35 mouse cellular contexts compared by ENCODE assay signal in genomic region chr12:114597672-114598071, GRCm38 (mm10).
DNase-seq lines count a peak whose midpoint lies in the region; ATAC-seq and TF ChIP-seq lines count a peak whose summit lies in the region.
"Had no signal": no experiment of that assay in that cellular context is flagged by ENCODE, and none has a peak within 500 bp of the region (broad histone marks: within the 10 kb centered on the region; RNA-seq: fewer than 3 reads in every experiment).

No protein-coding gene starts in this region.

- H3K9ac ChIP-seq in midbrain, postnatal 0 days (replicated peaks; ENCODE audit: low read length, poor library complexity, severe bottlenecking) = no peak overlapping the region
- H3K9ac ChIP-seq: embryonic facial prominence, embryonic 12.5 days; heart, embryonic 13.5 days; hindbrain, embryonic 12.5 days; intestine, embryonic 15.5 days; liver, embryonic 13.5 days; midbrain, embryonic 15.5 days had no signal

- peak; percentile 28 for ATAC-seq in activated CD4-positive, CD25-positive, alpha-beta regulatory T cell, adult 4 months
- peak; percentile 44 for ATAC-seq in megakaryocyte progenitor cell, adult 5-6 weeks (replicated peaks; ENCODE audit: poor library complexity)
- no peak for ATAC-seq in midbrain, postnatal 0 days (ENCODE audit: low FRiP score)
- ATAC-seq: forebrain, embryonic 14.5 days; hindbrain, postnatal 0 days; intestine, embryonic 15.5 days; lung, postnatal 0 days; midbrain, embryonic 15.5 days had no signal

- H3K9me3 ChIP-seq in midbrain, postnatal 0 days (ENCODE audit: low read length) = peaks cover 23% of the 10 kb centered on the region; the same call in 1 of the 2 replicates
- H3K9me3 ChIP-seq: intestine, embryonic 15.5 days had no signal

- H3K27ac ChIP-seq in midbrain, postnatal 0 days (ENCODE audit: low read depth, low read length) = no peak overlapping the region
- H3K27ac ChIP-seq: embryonic facial prominence, embryonic 12.5 days; heart, adult 2 months; heart, embryonic 13.5 days; hindbrain, embryonic 12.5 days; hindbrain, postnatal 0 days; intestine, embryonic 15.5 days; kidney, postnatal 0 days; left cerebral cortex, adult 2 months; liver, embryonic 13.5 days; midbrain, embryonic 10.5 days; midbrain, embryonic 15.5 days had no signal

- no peaks in the 10 kb centered on the region for H3K4me1 ChIP-seq in midbrain, postnatal 0 days (ENCODE audit: insufficient read depth, low read length)
- H3K4me1 ChIP-seq: embryonic facial prominence, embryonic 12.5 days; heart, embryonic 13.5 days; hindbrain, embryonic 12.5 days; intestine, embryonic 15.5 days; liver, embryonic 13.5 days; midbrain, embryonic 10.5 days; midbrain, embryonic 15.5 days had no signal

- H3K4me3 ChIP-seq in midbrain, postnatal 0 days (ENCODE audit: low read depth, low read length) = no peak overlapping the region
- H3K4me3 ChIP-seq: embryonic facial prominence, embryonic 12.5 days; heart, adult 2 months; heart, embryonic 13.5 days; hindbrain, embryonic 12.5 days; intestine, embryonic 15.5 days; left cerebral cortex, adult 2 months; liver, embryonic 13.5 days; midbrain, embryonic 10.5 days; midbrain, embryonic 15.5 days; myocyte had no signal

- H3K36me3 ChIP-seq in midbrain, postnatal 0 days (ENCODE audit: insufficient read depth, low read length) = no peaks in the 10 kb centered on the region
- H3K36me3 ChIP-seq: embryonic facial prominence, embryonic 12.5 days; heart, embryonic 13.5 days; hindbrain, embryonic 12.5 days; intestine, embryonic 15.5 days; liver, embryonic 13.5 days; midbrain, embryonic 10.5 days; midbrain, embryonic 15.5 days had no signal

- no peaks in the 10 kb centered on the region for H3K27me3 ChIP-seq in midbrain, postnatal 0 days (ENCODE audit: insufficient read depth, low read length)
- H3K27me3 ChIP-seq: CH12.LX; embryonic facial prominence, embryonic 12.5 days; heart, embryonic 13.5 days; hindbrain, embryonic 12.5 days; intestine, embryonic 15.5 days; liver, embryonic 13.5 days; midbrain, embryonic 15.5 days had no signal

- 83% methylated on average over 1 of the region's 1 CpGs for WGBS in midbrain, postnatal 0 days

- H3K4me2 ChIP-seq in midbrain, postnatal 0 days (ENCODE audit: low read depth, low read length, poor library complexity, severe bottlenecking) = no peak overlapping the region
- H3K4me2 ChIP-seq: embryonic facial prominence, embryonic 12.5 days; heart, embryonic 13.5 days; hindbrain, embryonic 12.5 days; intestine, embryonic 15.5 days; liver, embryonic 13.5 days; midbrain, embryonic 15.5 days had no signal

- no peak for TF ChIP-seq CTCF in midbrain, postnatal 0 days (IDR thresholded peaks at IDR 0.05)

- DNase-seq in thymus, postnatal 0 days (ENCODE audit: low spot score) = peak; percentile 73
- peak; percentile 63 for DNase-seq in thymus, postnatal 4 days
- DNase-seq in left cerebral cortex, postnatal 14 days (ENCODE audit: low spot score in 2 of 2) = no peak
- no peak for DNase-seq in midbrain, postnatal 0 days (ENCODE audit: low spot score)
- DNase-seq in embryo, embryonic 10 days (ENCODE audit: low spot score) = no peak
- DNase-seq: adrenal gland, postnatal 10 days; B cell, adult 2 months; cerebellum, adult 8-10 months; cerebellum, postnatal 25 days; embryo, embryonic 11 days; gastrocnemius, postnatal 36 days; heart, adult 2 months; heart, postnatal 10 days; kidney, adult 8-10 months; left cerebral cortex, postnatal 4 days; liver, embryonic 13.5 days; lung, adult 18-20 months; lung, postnatal 4 days; retina, postnatal 1 day; right cerebral cortex, postnatal 14 days had no signal

- intact Hi-C loops in left cerebral cortex, postnatal 14 days (cut with DNase I) = no loop called here

Comparison
In these comparisons a context has a peak if more than half of its experiments do, and no peak if none do; other contexts are left out.
1. DNase-seq: peak in thymus, postnatal 0 days (single experiment) and thymus, postnatal 4 days (single experiment); none in left cerebral cortex, postnatal 14 days (0 of 2), midbrain, postnatal 0 days (single experiment) and embryo, embryonic 10 days (single experiment).